Mouse (Mus musculus) spleen, postnatal 36 days (tissue): ENCODE data around the gene Adgrf3.
"Not testable (repeated sequence)": the region's sequence is repeated elsewhere in the genome, so short reads cannot be mapped to it uniquely, and the experiment has no call there.

Experiments
- DNase-seq, 2 experiments: peaks; one replicate each; pipeline ENCODE4 v3.0.0; 2022; ENCODE audit warnings: low spot score in 2 of 2, mixed read lengths in 1 of 2

The Adgrf3 gene

GRCm38 (mm10) chr5:30205493-30205892 lies at the start of gene Adgrf3:
Adgrf3 (minus strand) TSS chr5:30205722.
- no peak for DNase-seq

- DNase-seq, result no peak
Observed at GRCm38 (mm10) chr5:30247666-30248065, 42.1 kb upstream of the Adgrf3 start.

- DNase-seq, result no peak
Observed at GRCm38 (mm10) chr5:30245861-30246416, 40.4 kb upstream of the Adgrf3 start.

- no peak for DNase-seq
Observed at GRCm38 (mm10) chr5:30243741-30244140, 38.2 kb upstream of the Adgrf3 start.

GRCm38 (mm10) chr5:30242410-30242809 lies 36.9 kb upstream of the Adgrf3 start:
- no peak for DNase-seq

GRCm38 (mm10) chr5:30240552-30240951 lies 35.0 kb upstream of the Adgrf3 start:
- DNase-seq, result no peak

GRCm38 (mm10) chr5:30238533-30238932 lies 33.0 kb upstream of the Adgrf3 start:
- DNase-seq, result no peak

- no peak for DNase-seq
Observed at GRCm38 (mm10) chr5:30235641-30236126, 30.2 kb upstream of the Adgrf3 start.

GRCm38 (mm10) chr5:30233979-30234378 lies 28.5 kb upstream of the Adgrf3 start:
- no peak for DNase-seq

- DNase-seq, result no peak
Observed at GRCm38 (mm10) chr5:30233042-30233441, 27.5 kb upstream of the Adgrf3 start.

- peak; percentile 100 for DNase-seq
Observed at GRCm38 (mm10) chr5:30232271-30232971, 26.9 kb upstream of the Adgrf3 start, which contains the start of gene Selenoi. Selenoi (plus strand) TSS chr5:30232581.

GRCm38 (mm10) chr5:30231891-30232270 lies 26.4 kb upstream of the Adgrf3 start:
- DNase-seq, result no peak

- peak; percentile 14 to 21 for DNase-seq
Observed at GRCm38 (mm10) chr5:30230901-30231300, 25.4 kb upstream of the Adgrf3 start.

GRCm38 (mm10) chr5:30222681-30223080 lies 17.2 kb upstream of the Adgrf3 start:
- no peak for DNase-seq

- no peak for DNase-seq
Observed at GRCm38 (mm10) chr5:30220666-30221065, 15.1 kb upstream of the Adgrf3 start.

GRCm38 (mm10) chr5:30219715-30220114 lies 14.2 kb upstream of the Adgrf3 start:
- no peak for DNase-seq

- no peak for DNase-seq
Observed at GRCm38 (mm10) chr5:30215970-30216369, 10.4 kb upstream of the Adgrf3 start.

- DNase-seq, result no peak
Observed at GRCm38 (mm10) chr5:30214889-30215288, 9.4 kb upstream of the Adgrf3 start.

- not testable (repeated sequence) for DNase-seq
Observed at GRCm38 (mm10) chr5:30210758-30211157, 5.2 kb upstream of the Adgrf3 start.

GRCm38 (mm10) chr5:30207276-30207675 lies 1.8 kb upstream of the Adgrf3 start:
- DNase-seq, result no peak

GRCm38 (mm10) chr5:30205034-30205433 lies 488 bp downstream of the Adgrf3 start:
- DNase-seq, result no peak

- no peak for DNase-seq
Observed at GRCm38 (mm10) chr5:30204441-30204840, 1.1 kb downstream of the Adgrf3 start.

GRCm38 (mm10) chr5:30203216-30203885 lies 2.2 kb downstream of the Adgrf3 start:
- no peak for DNase-seq
